Mouse (Mus musculus): ENCODE data around the gene Ms4a6d. TPM values are rescaled to one million over a fixed set of nuclear protein-coding genes. Genes with fewer than 3 reads are reported as not detected.

The Ms4a6d gene
- 6.9 and 7.9 TPM in 2 replicates for polyA plus RNA-seq (2012; rRNA removed; ENCODE audit: low replicate concordance)

GRCm38 (mm10) chr19:11604603-11605002 lies at the start of gene Ms4a6d:
TSS of gene Ms4a6d (minus strand) at chr19:11604849.

DNA sequence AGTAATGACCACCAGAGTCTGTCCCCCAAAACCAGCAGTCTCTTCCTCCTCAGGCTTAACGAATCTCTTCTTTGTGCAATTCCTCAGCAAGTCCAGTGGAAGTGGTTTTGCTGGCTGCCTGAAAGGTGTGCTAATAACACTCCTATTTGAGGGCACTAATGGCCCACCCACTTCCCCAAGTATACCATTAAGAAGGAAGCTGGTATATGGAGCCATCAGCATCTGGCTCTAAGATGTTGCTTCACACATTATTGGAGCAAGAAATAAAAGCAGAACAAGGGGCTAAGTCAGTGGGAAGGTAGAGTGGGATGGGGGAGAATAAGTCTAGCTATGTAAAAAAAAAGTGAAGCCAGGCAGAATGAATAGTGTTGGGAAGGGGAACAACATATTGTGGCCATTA lies 36.1 kb upstream of the Ms4a6d start, which contains the start of gene Ms4a3:
TSS of gene Ms4a3 (minus strand) at position 120 of the 400 bp plus-strand sequence.

GRCm38 (mm10) chr19:11623551-11623950 lies 18.9 kb upstream of the Ms4a6d start, which contains the start of gene Ms4a2:
TSS of gene Ms4a2 (minus strand) at chr19:11623719.

Other genes starting within 250 kb of the Ms4a6d start
- gene Ms4a4a, start 229.3 kb downstream of the Ms4a6d start, polyA plus RNA-seq (2012; rRNA removed; ENCODE audit: low replicate concordance): 1.6 and 3.1 TPM in 2 replicates
- gene Ms4a4c, start 200.1 kb downstream of the Ms4a6d start, polyA plus RNA-seq (2012; rRNA removed; ENCODE audit: low replicate concordance): 0.42 and 4.8 TPM in 2 replicates
- 4.2 and 6.2 TPM in 2 replicates for gene Ms4a4b, start 161.3 kb downstream of the Ms4a6d start, polyA plus RNA-seq (2012; rRNA removed; ENCODE audit: low replicate concordance)
- gene Ms4a6c, start 135.5 kb downstream of the Ms4a6d start, polyA plus RNA-seq (2012; rRNA removed; ENCODE audit: low replicate concordance): 7.5 and 13.0 TPM in 2 replicates
- gene Gm8369, start 118.9 kb downstream of the Ms4a6d start, polyA plus RNA-seq (2012; rRNA removed; ENCODE audit: low replicate concordance): 0.57 and 0.98 TPM in 2 replicates
- 7.5 and 10.6 TPM in 2 replicates for gene Ms4a6b, start 88.3 kb downstream of the Ms4a6d start, polyA plus RNA-seq (2012; rRNA removed; ENCODE audit: low replicate concordance)
- gene Ms4a4d, start 68.0 kb downstream of the Ms4a6d start, polyA plus RNA-seq (2012; rRNA removed; ENCODE audit: low replicate concordance): 23.8 and 25.8 TPM in 2 replicates
- gene Ms4a2, start 18.9 kb upstream of the Ms4a6d start, polyA plus RNA-seq (2012; rRNA removed; ENCODE audit: low replicate concordance): not detected in 2 replicates
- gene Ms4a3, start 36.0 kb upstream of the Ms4a6d start, polyA plus RNA-seq (2012; rRNA removed; ENCODE audit: low replicate concordance): not detected in 2 replicates
- not detected in 2 replicates for gene Oosp2, start 55.7 kb upstream of the Ms4a6d start, polyA plus RNA-seq (2012; rRNA removed; ENCODE audit: low replicate concordance)
- gene Oosp1, start 86.3 kb upstream of the Ms4a6d start, polyA plus RNA-seq (2012; rRNA removed; ENCODE audit: low replicate concordance): not detected in 2 replicates
- gene Oosp3, start 92.2 kb upstream of the Ms4a6d start, polyA plus RNA-seq (2012; rRNA removed; ENCODE audit: low replicate concordance): not detected in 2 replicates
- not detected in 2 replicates for gene Gif, start 142.7 kb upstream of the Ms4a6d start, polyA plus RNA-seq (2012; rRNA removed; ENCODE audit: low replicate concordance)
- 18.3 and 19.2 TPM in 2 replicates for gene Mrpl16, start 165.5 kb upstream of the Ms4a6d start, polyA plus RNA-seq (2012; rRNA removed; ENCODE audit: low replicate concordance)
- gene Stx3, start 214.6 kb upstream of the Ms4a6d start, polyA plus RNA-seq (2012; rRNA removed; ENCODE audit: low replicate concordance): 6.3 and 11.1 TPM in 2 replicates
- not detected in 2 replicates for gene Olfr1417, start 234.4 kb upstream of the Ms4a6d start, polyA plus RNA-seq (2012; rRNA removed; ENCODE audit: low replicate concordance)